Mouse (Mus musculus): ENCODE data around the gene Yju2. TPM values are rescaled to one million over a fixed set of nuclear protein-coding genes. Genes with fewer than 3 reads are reported as not detected.

The Yju2 gene
- total RNA-seq, 2 experiments from 2014 or later = 9.3 to 10.3 TPM

- intact Hi-C loops (cut with DNase I; ENCODE audit: low total_unique reads) = no loop called here
- DNase-seq = no peak
Measured at GRCm38 (mm10) chr17:56003000-56003399, 44.1 kb downstream of the Yju2 start.

- intact Hi-C loops (cut with DNase I; ENCODE audit: low total_unique reads) = no loop called here
Measured at GRCm38 (mm10) chr17:56005415-56006061, 46.6 kb downstream of the Yju2 start, which contains the start of the genes Stap2 and Mpnd. TSS of gene Stap2 (minus strand) at chr17:56005584. TSS of gene Mpnd (plus strand) at chr17:56005711.

GRCm38 (mm10) chr17:56006956-56007355 lies 48.1 kb downstream of the Yju2 start:
- no peak for DNase-seq
- intact Hi-C loops (cut with DNase I; ENCODE audit: low total_unique reads) = no loop called here

More at GRCm38 (mm10) chr17:56005415-56006061, 46.6 kb downstream of the Yju2 start, which contains the start of the genes Stap2 and Mpnd:
- DNase-seq = no peak

GRCm38 (mm10) chr17:56007444-56008355 lies 48.8 kb downstream of the Yju2 start:
- no peak for DNase-seq

GRCm38 (mm10) chr17:56008356-56009087 lies 49.6 kb downstream of the Yju2 start:
- intact Hi-C loops (cut with DNase I; ENCODE audit: low total_unique reads) = no loop called here
- peak; percentile 91 for DNase-seq

More at GRCm38 (mm10) chr17:56007444-56008355, 48.8 kb downstream of the Yju2 start:
- intact Hi-C loops (cut with DNase I; ENCODE audit: low total_unique reads) = no loop called here

- peak; percentile 94 for DNase-seq
- intact Hi-C loops (cut with DNase I; ENCODE audit: low total_unique reads) = no loop called here
Measured at GRCm38 (mm10) chr17:56009088-56009961, 50.4 kb downstream of the Yju2 start.

- DNase-seq = no peak
- intact Hi-C loops (cut with DNase I; ENCODE audit: low total_unique reads) = loop anchor here (5.0 kb wide), 1 partner anchor 33 kb away; no protein-coding TSS in a partner anchor
Measured at GRCm38 (mm10) chr17:56009962-56010240, 51.0 kb downstream of the Yju2 start.

GRCm38 (mm10) chr17:56010255-56010654 lies 51.4 kb downstream of the Yju2 start:
- intact Hi-C loops (cut with DNase I; ENCODE audit: low total_unique reads) = loop anchor here (5.0 kb wide), 1 partner anchor 33 kb away; no protein-coding TSS in a partner anchor
- DNase-seq = no peak

- peak; percentile 79 for DNase-seq
- intact Hi-C loops (cut with DNase I; ENCODE audit: low total_unique reads) = loop anchor here (5.0 kb wide), 1 partner anchor 33 kb away; no protein-coding TSS in a partner anchor
Measured at GRCm38 (mm10) chr17:56010681-56011080, 51.8 kb downstream of the Yju2 start.

- intact Hi-C loops (cut with DNase I; ENCODE audit: low total_unique reads) = loop anchor here (5.0 kb wide), 1 partner anchor 34 kb away; no protein-coding TSS in a partner anchor
- DNase-seq = no peak
Measured at GRCm38 (mm10) chr17:56011441-56011840, 52.5 kb downstream of the Yju2 start.

GRCm38 (mm10) chr17:56015293-56015692 lies 56.4 kb downstream of the Yju2 start:
- intact Hi-C loops (cut with DNase I; ENCODE audit: low total_unique reads) = no loop called here
- no peak for DNase-seq

GRCm38 (mm10) chr17:56016382-56016781 lies 57.5 kb downstream of the Yju2 start:
- no peak for DNase-seq

GRCm38 (mm10) chr17:56016793-56017785 lies 58.2 kb downstream of the Yju2 start:
- intact Hi-C loops (cut with DNase I; ENCODE audit: low total_unique reads) = no loop called here

More at GRCm38 (mm10) chr17:56016382-56016781, 57.5 kb downstream of the Yju2 start:
- intact Hi-C loops (cut with DNase I; ENCODE audit: low total_unique reads) = no loop called here

GRCm38 (mm10) chr17:56017848-56018247 lies 58.9 kb downstream of the Yju2 start:
- intact Hi-C loops (cut with DNase I; ENCODE audit: low total_unique reads) = no loop called here
- no peak for DNase-seq

More at GRCm38 (mm10) chr17:56016793-56017785, 58.2 kb downstream of the Yju2 start:
- peak; percentile 13 for DNase-seq

Measured in gastrocnemius, postnatal 14 days (tissue).